Mouse (Mus musculus) naive thymus-derived CD4-positive, alpha-beta T cell, adult 2 months (primary cell): ENCODE data around the gene Hes6.
A peak's percentile ranks its signal among the peaks of the same experiment; 100 is the strongest.

Experiments used
- DNase-seq: peaks from one replicate; pipeline ENCODE4 v3.0.0-alpha.2; 2011; ENCODE audit warnings: low read depth

Gene Hes6

GRCm38 (mm10) chr1:91441855-91442254, 28.0 kb upstream of the Hes6 start:
- DNase-seq = no peak

GRCm38 (mm10) chr1:91439776-91440175, 25.9 kb upstream of the Hes6 start:
- DNase-seq = no peak

GRCm38 (mm10) chr1:91437573-91437972, 23.7 kb upstream of the Hes6 start:
- DNase-seq = no peak

- no peak for DNase-seq
These were observed 23.2 kb upstream of the Hes6 start for GRCm38 (mm10) chr1:91437083-91437400.

- DNase-seq = no peak
These were observed 22.7 kb upstream of the Hes6 start for GRCm38 (mm10) chr1:91436380-91437082.

GRCm38 (mm10) chr1:91435606-91436130, 21.8 kb upstream of the Hes6 start:
- DNase-seq = no peak

- no peak for DNase-seq
These were observed 21.1 kb upstream of the Hes6 start for GRCm38 (mm10) chr1:91434905-91435304.

GRCm38 (mm10) chr1:91430761-91431160, 16.9 kb upstream of the Hes6 start:
- no peak for DNase-seq

GRCm38 (mm10) chr1:91429212-91429611, 15.4 kb upstream of the Hes6 start:
- DNase-seq = no peak

GRCm38 (mm10) chr1:91428614-91429013, 14.8 kb upstream of the Hes6 start:
- DNase-seq = peak; percentile 78

- no peak for DNase-seq
These were observed 12.6 kb upstream of the Hes6 start for GRCm38 (mm10) chr1:91426397-91426796.

- DNase-seq = no peak
These were observed 6.8 kb upstream of the Hes6 start for GRCm38 (mm10) chr1:91420601-91421065.

GRCm38 (mm10) chr1:91419862-91420600, 6.2 kb upstream of the Hes6 start:
- DNase-seq = no peak

GRCm38 (mm10) chr1:91417991-91418390, 4.2 kb upstream of the Hes6 start:
- no peak for DNase-seq

- DNase-seq = no peak
These were observed 1.5 kb upstream of the Hes6 start for GRCm38 (mm10) chr1:91415311-91415710.

- no peak for DNase-seq
These were observed 1.1 kb upstream of the Hes6 start for GRCm38 (mm10) chr1:91414903-91415302.

GRCm38 (mm10) chr1:91413536-91413897, 321 bp downstream of the Hes6 start:
- DNase-seq = no peak

- DNase-seq = peak; percentile 94
These were observed 770 bp downstream of the Hes6 start for GRCm38 (mm10) chr1:91413030-91413506.

GRCm38 (mm10) chr1:91412286-91413029, 1.4 kb downstream of the Hes6 start:
- DNase-seq = no peak

- DNase-seq = no peak
These were observed 2.1 kb downstream of the Hes6 start for GRCm38 (mm10) chr1:91411631-91412285.

GRCm38 (mm10) chr1:91407819-91408218, 6.0 kb downstream of the Hes6 start:
- DNase-seq = no peak
